Mouse (Mus musculus): Measurements from ENCODE around the gene Plekhj1. TPM values are rescaled to one million over a fixed set of nuclear protein-coding genes. Genes with fewer than 3 reads are reported as not detected.
"Not testable (repeated sequence)": the region's sequence is repeated elsewhere in the genome, so short reads cannot be mapped to it uniquely, and the experiment has no call there.

The Plekhj1 gene
- total RNA-seq, 1 experiment, result 77.2 TPM

GRCm38 (mm10) chr10:80832818-80833217, 34.4 kb upstream of the Plekhj1 start:
- Histone ChIP-seq H3K27ac (ENCODE audit: insufficient read depth, low read depth, low read length, poor library complexity, severe bottlenecking) (no peak overlapping the region), H3K36me3 (ENCODE audit: control insufficient read depth, insufficient read depth, low read length, poor library complexity, severe bottlenecking) (peaks cover 19% of the 10 kb centered on the region), H3K9ac (ENCODE audit: insufficient read depth, low read depth, low read length, poor library complexity, severe bottlenecking) (no peak overlapping the region), H3K9me3 (ENCODE audit: control insufficient read depth, insufficient read depth, low read depth, low read length) (no peaks in the 10 kb centered on the region), H3K4me1 (ENCODE audit: control insufficient read depth in 2 of 2, insufficient read depth in 2 of 2, low read length in 2 of 2, poor library complexity in 1 of 2) (peaks cover 0 to 24% of the 10 kb centered on the region in 2 experiments; a peak in 1 of 4 replicates), H3K4me3 (ENCODE audit: insufficient read depth in 1 of 2, low read depth in 1 of 2, low read length in 2 of 2, poor library complexity in 1 of 2, severe bottlenecking in 1 of 2) (no peak overlapping the region)
- no peak for TF ChIP-seq MAFK (IDR thresholded peaks at IDR 0.05; ENCODE audit: insufficient read depth, low read depth, low read length)
- no peak for DNase-seq (ENCODE audit: low read depth, low spot score)
- in situ Hi-C loops (cut with MboI; ENCODE audit: low sequenced_read_pairs in 2 of 2, unreplicated experiment in 2 of 2), result no loop called here

GRCm38 (mm10) chr10:80831136-80831535, 32.7 kb upstream of the Plekhj1 start:
- Histone ChIP-seq H3K9ac (ENCODE audit: insufficient read depth, low read depth, low read length, poor library complexity, severe bottlenecking) (no peak overlapping the region), H3K36me3 (ENCODE audit: control insufficient read depth, insufficient read depth, low read length, poor library complexity, severe bottlenecking) (peaks cover 22% of the 10 kb centered on the region), H3K27ac (ENCODE audit: insufficient read depth, low read depth, low read length, poor library complexity, severe bottlenecking) (no peak overlapping the region), H3K4me3 (ENCODE audit: insufficient read depth in 1 of 2, low read depth in 1 of 2, low read length in 2 of 2, poor library complexity in 1 of 2, severe bottlenecking in 1 of 2) (no peak overlapping the region), H3K9me3 (ENCODE audit: control insufficient read depth, insufficient read depth, low read depth, low read length) (no peaks in the 10 kb centered on the region), H3K4me1 (ENCODE audit: control insufficient read depth in 2 of 2, insufficient read depth in 2 of 2, low read length in 2 of 2, poor library complexity in 1 of 2) (peaks cover 0 to 24% of the 10 kb centered on the region in 2 experiments; a peak in 1 of 4 replicates)
- peak; percentile 91 for DNase-seq (ENCODE audit: low read depth, low spot score)
- in situ Hi-C loops (cut with MboI; ENCODE audit: low sequenced_read_pairs in 2 of 2, unreplicated experiment in 2 of 2), result no loop called here
- no peak for TF ChIP-seq MAFK (IDR thresholded peaks at IDR 0.05; ENCODE audit: insufficient read depth, low read depth, low read length)
- no peak for TF ChIP-seq ZC3H11A (IDR thresholded peaks at IDR 0.05; ENCODE audit: borderline replicate concordance, low read depth, low read length)
- no peak; the same call in 1 of the 2 replicates for TF ChIP-seq HCFC1 (IDR thresholded peaks at IDR 0.05; ENCODE audit: borderline replicate concordance, insufficient read depth, low read length)
- TF ChIP-seq ZNF384 (IDR thresholded peaks at IDR 0.05; ENCODE audit: low read depth, low read length), result no peak
- peak; percentile 8; the same call in 1 of the 2 replicates for TF ChIP-seq CHD2 (IDR thresholded peaks at IDR 0.05; ENCODE audit: low read depth, low read length)

GRCm38 (mm10) chr10:80829359-80830278, 31.2 kb upstream of the Plekhj1 start:
- no peak for DNase-seq (ENCODE audit: low read depth, low spot score)
- TF ChIP-seq CHD2 (IDR thresholded peaks at IDR 0.05; ENCODE audit: low read depth, low read length), result no peak
- no peak for TF ChIP-seq ZC3H11A (IDR thresholded peaks at IDR 0.05; ENCODE audit: borderline replicate concordance, low read depth, low read length)
- TF ChIP-seq ZNF384 (IDR thresholded peaks at IDR 0.05; ENCODE audit: low read depth, low read length), result no peak
- TF ChIP-seq MAFK (IDR thresholded peaks at IDR 0.05; ENCODE audit: insufficient read depth, low read depth, low read length), result no peak
- TF ChIP-seq HCFC1 (IDR thresholded peaks at IDR 0.05; ENCODE audit: borderline replicate concordance, insufficient read depth, low read length), result no peak
- no peak overlapping the region for H3K27ac ChIP-seq (ENCODE audit: insufficient read depth, low read depth, low read length, poor library complexity, severe bottlenecking)
- H3K36me3 ChIP-seq (ENCODE audit: control insufficient read depth, insufficient read depth, low read length, poor library complexity, severe bottlenecking), result peaks cover 22% of the 10 kb centered on the region
- H3K9me3 ChIP-seq (ENCODE audit: control insufficient read depth, insufficient read depth, low read depth, low read length), result no peaks in the 10 kb centered on the region
- no peak overlapping the region for H3K4me3 ChIP-seq (ENCODE audit: insufficient read depth in 1 of 2, low read depth in 1 of 2, low read length in 2 of 2, poor library complexity in 1 of 2, severe bottlenecking in 1 of 2)
- H3K4me1 ChIP-seq (ENCODE audit: control insufficient read depth in 2 of 2, insufficient read depth in 2 of 2, low read length in 2 of 2, poor library complexity in 1 of 2), result peaks cover 0 to 18% of the 10 kb centered on the region in 2 experiments; a peak in 2 of 4 replicates
- in situ Hi-C loops (cut with MboI; ENCODE audit: low sequenced_read_pairs in 2 of 2, unreplicated experiment in 2 of 2), result no loop called here
- no peak overlapping the region for H3K9ac ChIP-seq (ENCODE audit: insufficient read depth, low read depth, low read length, poor library complexity, severe bottlenecking)

GRCm38 (mm10) chr10:80828587-80828986, 30.2 kb upstream of the Plekhj1 start:
- in situ Hi-C loops (cut with MboI; ENCODE audit: low sequenced_read_pairs in 2 of 2, unreplicated experiment in 2 of 2); H3K9ac ChIP-seq (ENCODE audit: insufficient read depth, low read depth, low read length, poor library complexity, severe bottlenecking); DNase-seq (ENCODE audit: low read depth, low spot score); H3K27ac ChIP-seq (ENCODE audit: insufficient read depth, low read depth, low read length, poor library complexity, severe bottlenecking); H3K9me3 ChIP-seq (ENCODE audit: control insufficient read depth, insufficient read depth, low read depth, low read length): not testable (repeated sequence)
- H3K4me1 ChIP-seq (ENCODE audit: control insufficient read depth in 2 of 2, insufficient read depth in 2 of 2, low read length in 2 of 2, poor library complexity in 1 of 2), result peaks cover 0 to 13% of the 10 kb centered on the region in 2 experiments; a peak in 2 of 4 replicates
- peaks cover 22% of the 10 kb centered on the region for H3K36me3 ChIP-seq (ENCODE audit: control insufficient read depth, insufficient read depth, low read length, poor library complexity, severe bottlenecking)
- H3K4me3 ChIP-seq (ENCODE audit: insufficient read depth in 1 of 2, low read depth in 1 of 2, low read length in 2 of 2, poor library complexity in 1 of 2, severe bottlenecking in 1 of 2), result peak overlapping the region in 1 of 2 experiments; percentile 86; a peak in 1 of 4 replicates
